Mouse (Mus musculus) urinary bladder, postnatal 25 days (tissue): ENCODE results near the gene Ercc2.

Experiments used
- DNase-seq: peaks from one replicate; pipeline ENCODE4 v3.0.0; 2022; ENCODE audit warnings: low spot score

The Ercc2 gene

DNA sequence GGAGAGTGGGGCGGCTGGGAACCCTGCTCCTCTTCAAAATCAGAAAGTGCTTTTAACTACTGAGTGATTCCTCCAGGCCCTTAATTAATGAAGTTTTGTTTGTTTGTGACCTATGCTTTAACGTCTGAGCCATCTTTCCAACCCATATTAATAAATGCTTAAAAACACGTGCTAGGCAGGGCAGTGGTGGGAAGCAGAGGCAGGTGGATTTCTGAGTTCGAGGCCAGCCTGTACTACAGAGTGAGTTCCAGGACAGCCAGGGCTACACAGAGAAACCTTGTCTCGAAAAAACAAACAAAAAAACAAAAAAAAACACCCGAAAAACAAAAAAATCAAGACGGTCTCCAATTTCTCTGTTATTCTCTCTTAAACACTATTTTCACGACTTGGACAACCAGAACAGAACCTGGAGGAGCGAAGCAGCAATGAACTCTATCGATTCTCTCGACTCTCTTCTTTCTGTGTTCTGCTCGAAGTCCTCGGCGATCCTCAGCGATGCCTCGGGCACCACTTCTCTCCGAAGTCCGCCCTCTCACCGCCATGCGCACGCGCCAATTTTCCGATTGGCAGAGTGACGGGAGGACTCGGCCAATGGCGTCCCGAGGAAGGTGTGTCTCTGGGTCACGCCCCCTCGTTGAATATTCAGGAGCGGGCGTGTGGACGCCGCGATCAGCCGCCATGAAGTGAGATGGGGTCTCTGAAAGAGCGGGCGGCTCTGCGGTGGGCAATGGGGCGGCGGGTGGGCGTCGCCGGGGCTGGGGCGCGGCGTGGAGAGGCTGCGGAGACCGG lies at the start of gene Ercc2:
Ercc2 (plus strand) TSS at position 634 of the 789 bp plus-strand sequence.
- DNase-seq: peak; percentile 98

DNA sequence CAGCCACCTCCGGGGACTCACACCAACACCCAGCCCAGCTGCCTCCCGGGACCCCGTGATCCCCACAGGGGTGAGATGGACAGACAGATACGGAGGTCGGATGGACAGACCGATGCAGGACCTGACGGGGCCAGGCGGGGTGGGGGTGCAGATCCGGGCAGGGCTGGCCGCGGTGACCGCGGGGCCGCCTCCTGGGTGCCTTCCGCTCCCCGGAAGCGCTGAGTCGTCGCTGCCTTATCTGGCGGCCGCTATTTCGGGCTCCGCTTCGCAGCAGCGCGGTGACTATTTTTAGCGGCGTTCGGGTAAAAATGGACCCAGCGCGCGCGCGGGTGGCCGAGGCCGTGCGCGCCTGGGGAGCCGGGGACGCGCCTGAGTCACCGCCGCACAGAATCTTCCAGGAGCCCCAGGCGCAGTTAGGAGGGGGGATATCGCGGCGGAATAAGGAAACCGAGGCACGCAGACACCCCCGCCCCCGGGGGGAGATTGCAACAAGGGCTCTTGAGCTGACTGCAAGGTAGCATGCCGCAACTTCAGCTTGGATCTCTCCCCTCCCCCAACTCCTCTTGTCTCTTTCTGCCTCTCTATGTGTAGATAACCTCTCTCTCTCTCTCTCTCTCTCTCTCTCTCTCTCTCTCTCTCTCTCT lies 49.0 kb upstream of the Ercc2 start:
- peak; percentile 59 for DNase-seq

DNA sequence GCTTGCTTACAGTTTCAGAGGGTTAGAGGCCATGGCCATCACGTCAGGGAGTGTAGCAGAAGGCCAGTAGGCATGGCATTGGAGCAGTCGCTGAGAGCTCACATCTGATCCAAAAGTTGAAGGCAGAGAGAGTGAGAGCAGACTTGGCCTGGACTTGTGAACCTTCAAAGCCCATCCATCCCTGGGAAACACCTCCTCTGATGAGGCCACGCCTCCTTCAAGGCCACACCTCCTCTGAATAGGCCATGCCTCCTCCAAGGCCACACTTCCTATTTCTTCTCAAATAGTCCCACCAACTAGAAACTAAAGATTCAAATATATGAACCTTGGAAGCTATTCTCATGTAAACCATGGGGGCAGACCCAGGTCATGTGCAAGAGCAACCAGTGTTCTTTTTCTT lies 46.2 kb upstream of the Ercc2 start:
- DNase-seq: no peak

DNA sequence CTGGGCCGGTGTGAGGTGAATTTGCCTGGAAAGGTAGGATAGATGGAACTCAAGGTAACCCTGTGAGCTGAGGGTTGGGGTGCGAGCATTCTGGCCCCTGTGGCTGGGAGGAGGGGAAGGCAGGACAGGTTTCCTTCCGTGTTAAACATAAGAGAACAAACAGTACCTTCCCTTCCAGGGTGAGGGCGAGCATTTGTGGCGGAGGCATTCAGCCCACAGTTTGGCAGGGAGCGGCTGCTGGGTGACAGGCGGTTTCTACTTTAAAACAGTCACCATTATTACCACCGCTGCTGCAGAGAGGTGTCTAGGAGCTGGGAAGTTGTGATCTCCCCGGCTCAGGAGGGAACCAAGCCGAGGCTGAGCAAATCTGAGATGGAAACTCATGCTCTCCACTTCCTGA lies 44.7 kb upstream of the Ercc2 start:
- no peak for DNase-seq

DNA sequence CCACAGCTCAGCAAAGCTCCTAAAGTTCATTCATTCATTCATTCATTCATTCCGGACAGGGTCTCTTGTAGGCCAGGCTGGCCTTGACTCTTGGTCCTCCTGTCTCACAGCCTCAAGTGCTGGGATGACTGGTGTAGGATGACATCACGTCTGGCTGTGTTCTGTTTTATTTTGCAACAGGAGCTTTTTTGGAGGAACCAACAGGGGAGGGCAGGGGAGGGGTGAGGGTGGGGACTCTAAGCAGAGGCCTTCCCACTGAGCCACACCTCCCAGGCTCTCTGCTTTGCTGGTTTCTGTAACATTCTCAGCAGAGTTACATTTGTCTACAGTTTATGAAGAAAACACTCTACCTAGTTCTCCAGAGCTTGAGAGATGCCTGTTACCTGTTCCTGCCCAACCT lies 43.8 kb upstream of the Ercc2 start:
- DNase-seq: no peak

DNA sequence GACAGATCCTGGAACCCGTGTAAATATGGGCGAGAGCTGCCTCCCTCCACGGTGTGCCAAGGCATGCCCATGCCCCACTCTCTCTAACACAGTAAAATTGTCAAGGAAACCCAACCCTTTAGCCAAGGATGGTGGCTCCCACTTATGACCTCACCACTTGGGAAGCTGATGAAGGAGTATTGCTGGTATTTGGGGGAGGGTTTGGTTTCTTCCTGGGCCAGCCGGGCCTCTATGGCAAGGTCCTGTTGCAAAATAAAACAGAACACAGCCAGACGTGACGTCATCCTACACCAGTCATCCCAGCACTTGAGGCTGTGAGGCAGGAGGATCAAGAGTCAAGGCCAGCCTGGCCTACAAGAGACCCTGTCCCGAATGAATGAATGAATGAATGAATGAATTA lies 43.2 kb upstream of the Ercc2 start:
- no peak for DNase-seq

DNA sequence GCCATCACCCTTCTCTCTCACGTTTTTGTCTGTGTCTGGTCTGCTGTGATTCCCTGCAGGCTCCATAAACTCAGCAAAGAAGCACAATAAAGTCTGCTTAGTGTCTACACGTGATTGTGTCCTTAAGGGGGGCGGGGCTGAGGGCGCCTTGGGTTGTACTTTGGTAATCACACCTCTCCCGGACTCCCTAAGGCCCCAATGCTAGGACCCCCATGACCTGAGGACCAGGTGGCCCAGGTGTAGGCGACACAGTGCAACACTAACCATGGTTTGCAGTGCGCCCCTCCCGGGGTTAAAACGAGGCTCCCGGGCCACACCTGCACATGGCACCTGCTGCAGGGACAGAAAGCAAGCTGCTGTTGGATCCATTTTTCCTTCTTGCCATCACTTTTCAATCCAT lies 40.6 kb upstream of the Ercc2 start:
- no peak for DNase-seq

DNA sequence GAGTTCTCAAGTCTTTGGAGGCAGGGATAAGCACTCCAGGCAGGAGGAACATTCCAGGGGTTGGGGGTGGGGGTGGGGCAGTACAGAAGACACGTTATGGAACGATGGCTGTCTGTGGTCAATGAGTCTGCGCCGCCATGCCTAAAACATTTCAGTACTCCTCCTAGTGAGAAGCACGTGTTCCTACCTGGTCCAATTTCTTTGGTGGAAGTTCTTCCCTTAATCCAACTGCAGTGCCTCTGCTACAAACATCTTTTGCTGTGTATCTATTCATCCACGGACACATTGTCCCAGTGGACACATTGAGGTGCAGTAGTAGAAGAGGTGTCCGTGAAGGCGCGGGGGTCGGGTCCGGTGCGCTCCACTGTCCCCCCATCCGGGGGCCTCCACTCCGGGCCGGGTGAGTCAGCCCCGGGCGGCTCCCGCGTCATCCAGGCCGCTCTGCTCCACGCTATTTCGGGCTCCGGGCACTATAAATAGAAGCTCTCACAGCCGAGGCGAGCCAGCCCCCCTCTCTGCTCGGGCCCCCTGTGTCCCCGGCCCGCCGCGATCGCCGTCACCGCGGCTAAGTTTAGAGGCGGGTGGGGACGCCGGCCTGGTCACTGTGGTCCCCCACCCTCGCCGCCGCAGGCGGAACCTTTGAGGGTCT lies 39.9 kb upstream of the Ercc2 start:
- DNase-seq: no peak

DNA sequence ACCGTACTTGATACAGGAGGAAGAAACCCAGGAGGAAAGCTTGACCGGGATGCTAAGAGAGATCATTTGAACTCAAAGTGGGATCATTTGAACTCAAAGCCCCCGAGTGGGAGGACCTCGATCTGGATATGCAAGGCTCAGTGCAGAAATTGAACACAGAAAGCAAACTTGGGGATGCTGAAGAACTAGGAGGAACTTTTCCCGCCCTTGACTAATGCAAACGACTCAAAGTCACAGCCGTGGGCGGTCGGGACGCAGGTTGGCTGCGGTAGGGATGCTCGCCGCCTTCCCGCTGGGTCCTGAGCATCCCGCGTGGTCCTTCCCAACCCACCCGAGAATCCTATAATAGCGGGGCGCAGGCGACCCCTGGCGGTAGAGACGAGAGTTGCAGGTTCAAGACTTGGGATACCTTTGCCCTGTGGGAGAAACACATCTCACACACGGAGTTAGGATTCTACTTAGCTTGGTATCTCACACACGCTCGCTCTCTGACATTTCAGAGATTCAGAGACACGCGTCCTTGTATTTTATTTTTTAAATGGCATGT lies 39.3 kb upstream of the Ercc2 start:
- DNase-seq: peak; percentile 85

DNA sequence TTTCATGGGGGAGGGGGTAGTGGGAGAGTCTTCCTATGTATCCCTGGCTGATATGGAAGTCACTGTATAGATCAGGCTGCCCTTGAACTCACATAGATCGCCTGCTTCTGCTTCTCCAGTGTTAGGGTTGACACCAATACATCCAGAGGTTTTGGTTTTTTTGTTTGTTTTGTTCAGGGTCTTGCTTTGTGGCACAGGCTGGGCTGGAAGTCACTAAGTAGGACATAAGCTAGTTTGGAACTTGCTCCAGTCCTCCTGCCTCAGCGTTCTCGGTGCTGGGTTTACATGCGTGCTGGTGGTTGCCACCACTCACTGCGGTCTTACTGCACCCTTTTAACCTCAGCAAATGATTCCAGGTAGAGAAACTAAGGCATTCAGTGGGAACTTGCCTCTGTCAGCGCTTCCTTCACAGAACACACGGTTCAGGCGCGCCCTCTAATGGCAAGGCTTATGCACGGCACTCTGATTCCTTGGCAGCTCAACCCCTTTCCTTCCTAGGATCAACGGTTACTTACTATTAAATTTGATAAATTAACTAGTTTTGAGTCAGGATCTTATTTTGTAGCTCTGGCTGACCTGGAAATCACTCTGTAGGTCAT lies 38.5 kb upstream of the Ercc2 start:
- DNase-seq: peak; percentile 69

DNA sequence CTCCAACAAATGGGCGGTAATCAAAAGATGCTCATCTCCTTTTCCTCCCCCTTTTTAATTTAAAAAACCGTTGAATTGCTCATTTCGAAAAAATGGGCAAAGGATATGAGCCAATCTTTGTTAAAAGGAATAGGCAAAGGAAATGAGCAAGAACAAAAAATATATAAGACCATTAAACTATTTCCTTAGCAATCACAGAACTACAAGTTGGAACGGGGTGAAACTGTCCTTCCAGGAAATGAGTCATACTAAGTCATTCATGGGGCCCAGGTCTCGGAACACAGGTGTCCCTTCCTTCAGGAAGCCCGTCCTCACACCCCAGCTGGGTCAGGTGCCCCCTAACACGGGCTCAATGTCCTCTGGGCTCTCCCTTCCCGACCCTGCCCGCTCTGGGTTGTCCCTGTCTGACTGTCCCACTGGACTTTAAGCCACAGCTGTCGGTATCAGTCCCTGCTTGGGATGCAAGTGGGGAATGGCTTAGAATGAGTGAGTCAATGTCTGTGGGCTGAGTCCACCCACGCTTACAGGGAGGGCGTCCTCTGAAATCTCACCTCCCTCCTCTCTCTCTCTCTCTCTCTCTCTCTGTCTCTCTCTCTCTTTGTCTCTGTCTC lies 37.5 kb upstream of the Ercc2 start, which contains the start of gene Ercc1:
Ercc1 (plus strand) TSS at position 542 of the 611 bp plus-strand sequence.
- no peak for DNase-seq

DNA sequence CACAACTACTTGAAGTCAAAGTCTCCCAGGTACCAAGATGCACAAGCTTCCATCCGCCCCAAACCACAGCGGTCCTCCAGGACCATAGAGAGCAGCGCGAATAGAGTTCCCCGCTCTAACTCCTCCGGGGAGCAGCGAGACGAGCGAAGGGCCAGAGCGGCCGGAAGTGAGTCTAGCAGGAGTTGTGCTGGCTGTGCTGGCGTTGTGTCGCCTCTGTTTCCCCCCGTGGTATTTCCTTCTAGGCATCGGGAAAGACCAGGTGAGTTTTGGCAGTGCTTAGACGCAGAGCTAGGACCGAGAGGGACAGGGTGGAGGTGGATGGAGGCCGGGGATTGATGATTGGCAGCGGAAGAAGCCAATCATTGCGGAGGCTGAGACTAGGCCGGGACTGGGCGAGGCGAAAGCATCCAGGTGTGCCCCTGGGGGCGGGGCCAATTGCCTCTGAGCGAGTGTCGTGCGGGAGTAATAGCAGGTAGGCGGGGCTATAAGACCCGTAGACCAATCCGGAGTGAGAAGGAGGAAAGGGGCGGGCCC lies 36.8 kb upstream of the Ercc2 start:
- peak; percentile 91 for DNase-seq

DNA sequence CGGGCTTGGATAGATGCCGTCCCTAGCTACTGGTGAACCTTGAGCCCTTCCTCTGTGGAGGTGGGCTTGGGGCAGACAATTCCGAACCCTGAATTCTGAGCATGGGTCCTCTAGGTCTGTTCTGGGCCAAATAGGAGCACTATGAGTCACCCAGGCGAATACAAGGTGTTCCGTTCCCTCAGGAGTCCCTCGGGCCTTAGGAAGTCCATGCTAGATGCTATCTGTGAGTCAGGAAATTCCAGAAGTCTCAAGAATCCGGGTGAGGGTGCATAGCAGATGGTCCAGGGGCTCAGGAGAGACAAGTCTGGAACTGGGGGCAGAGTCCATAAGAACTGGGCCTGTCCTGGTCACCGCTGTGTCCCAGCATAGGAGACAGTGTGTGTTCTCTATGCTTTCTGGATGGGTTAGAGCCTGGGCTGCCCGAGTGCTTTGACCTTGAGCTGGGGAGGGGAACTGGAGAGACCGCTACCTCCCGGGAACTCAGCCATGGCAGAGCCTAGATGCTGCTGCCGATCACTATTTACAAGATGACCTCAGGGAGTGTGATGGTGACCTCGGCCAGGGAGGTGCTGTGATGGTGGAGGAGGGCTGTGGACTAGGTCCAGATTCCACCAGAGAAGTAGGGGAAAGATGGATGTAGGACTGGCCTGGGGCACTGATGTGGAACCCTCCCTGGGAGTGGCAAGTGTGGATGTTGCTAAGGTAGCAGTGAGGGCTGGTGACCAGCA lies 32.5 kb upstream of the Ercc2 start:
- no peak for DNase-seq

DNA sequence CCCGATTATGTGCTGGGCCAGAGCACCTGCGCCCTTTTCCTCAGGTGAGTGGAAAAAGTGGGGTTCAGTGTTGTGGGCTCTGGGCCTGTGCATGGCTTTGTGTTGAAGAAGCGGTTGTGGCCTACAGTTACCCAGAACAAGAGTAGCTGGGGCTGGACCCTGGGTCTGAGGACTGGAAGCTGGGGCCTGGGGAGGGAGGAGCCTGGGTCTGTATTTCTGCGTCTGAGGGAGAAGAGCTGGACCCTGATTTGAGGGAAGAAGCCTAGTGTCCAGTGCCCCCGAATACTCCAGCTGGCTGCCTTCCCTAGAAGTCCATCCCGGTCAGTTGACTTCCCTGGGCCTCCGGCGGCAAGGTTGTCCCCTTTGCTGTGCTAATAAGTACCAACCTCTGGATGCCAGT lies 31.6 kb upstream of the Ercc2 start:
- DNase-seq: no peak

DNA sequence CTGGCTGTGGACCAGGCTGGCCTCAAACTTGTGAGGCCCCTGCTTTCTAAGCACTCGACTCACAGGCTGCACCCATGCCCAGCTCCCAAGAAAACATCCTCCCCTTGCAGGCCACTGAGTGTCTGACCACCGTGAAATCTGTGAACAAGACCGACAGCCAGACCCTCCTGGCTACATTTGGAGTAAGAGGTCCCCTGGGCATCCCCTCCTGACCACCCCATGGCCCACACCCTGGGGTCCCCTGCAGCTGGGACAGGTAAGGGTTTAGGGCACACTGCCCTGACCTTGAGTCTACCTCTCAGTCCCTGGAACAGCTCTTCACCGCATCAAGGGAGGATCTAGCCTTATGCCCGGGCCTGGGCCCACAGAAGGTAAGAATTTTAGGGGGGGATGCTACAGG lies 26.8 kb upstream of the Ercc2 start:
- no peak for DNase-seq

DNA sequence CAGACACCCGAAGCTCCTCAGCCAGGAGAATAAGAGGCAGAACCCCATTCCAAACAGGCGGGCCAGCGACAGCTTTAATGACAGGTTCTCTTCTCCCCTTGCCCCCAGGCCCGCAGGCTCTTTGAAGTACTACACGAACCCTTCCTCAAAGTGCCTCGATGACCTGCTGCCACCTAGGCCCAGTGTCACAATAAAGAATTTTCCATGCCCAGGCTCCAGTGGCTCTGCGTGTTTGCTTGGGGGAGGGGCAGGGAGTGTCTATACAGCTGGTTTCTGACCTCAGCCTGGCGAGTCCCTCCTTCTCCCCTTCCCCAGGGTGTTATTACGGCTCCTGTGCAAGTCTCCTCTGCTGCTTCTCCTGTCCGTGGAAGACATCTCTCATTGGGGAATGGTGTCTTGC lies 25.5 kb upstream of the Ercc2 start:
- DNase-seq: no peak

DNA sequence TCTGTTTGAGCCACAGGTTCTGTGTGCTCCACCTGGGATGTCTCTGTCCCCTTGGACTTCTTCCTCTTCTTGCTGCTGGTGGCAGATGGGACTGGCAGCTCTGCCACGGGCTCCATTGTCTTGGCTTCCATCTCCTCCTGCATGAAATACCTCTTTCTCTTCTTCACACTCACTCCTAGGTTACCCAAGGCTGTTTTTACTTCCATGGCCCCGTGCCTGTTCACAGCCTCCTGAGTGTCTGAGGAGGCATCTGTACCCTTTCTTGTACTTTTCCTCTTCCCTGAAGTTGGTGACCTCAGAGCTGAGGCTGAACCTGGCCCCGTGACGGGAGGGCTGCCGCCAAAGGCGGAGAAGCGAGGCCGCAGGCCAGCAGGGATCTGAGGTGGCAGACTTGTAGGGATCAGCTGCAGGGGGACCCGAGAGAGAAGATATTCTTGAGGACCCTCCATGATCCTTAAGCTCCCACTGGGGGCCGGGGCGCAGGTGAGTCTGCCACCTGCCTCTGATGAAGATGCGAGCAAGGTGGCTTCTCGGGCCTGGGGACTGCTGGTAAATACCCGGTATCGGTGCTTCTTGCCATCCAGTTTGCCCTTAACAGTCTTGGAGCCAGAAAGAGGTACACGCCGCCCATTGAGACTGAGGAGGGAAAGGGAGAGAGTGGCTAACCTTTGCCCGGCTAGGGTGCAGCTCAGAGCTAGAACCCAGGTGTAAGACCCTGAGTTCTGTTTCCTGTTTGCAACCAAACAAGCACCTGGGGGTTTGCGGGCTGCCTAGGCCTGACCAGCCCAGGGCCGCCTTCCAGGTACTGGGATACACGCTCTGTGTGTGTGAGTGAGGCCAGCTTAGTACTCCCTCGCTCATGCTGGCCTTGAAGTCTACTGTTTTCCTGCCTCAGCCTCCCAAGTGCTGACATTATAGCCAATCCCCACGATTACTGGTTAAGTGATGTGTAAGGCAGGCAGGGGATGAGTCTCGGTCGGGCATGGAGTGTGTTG lies 24.1 kb upstream of the Ercc2 start:
- no peak for DNase-seq

DNA sequence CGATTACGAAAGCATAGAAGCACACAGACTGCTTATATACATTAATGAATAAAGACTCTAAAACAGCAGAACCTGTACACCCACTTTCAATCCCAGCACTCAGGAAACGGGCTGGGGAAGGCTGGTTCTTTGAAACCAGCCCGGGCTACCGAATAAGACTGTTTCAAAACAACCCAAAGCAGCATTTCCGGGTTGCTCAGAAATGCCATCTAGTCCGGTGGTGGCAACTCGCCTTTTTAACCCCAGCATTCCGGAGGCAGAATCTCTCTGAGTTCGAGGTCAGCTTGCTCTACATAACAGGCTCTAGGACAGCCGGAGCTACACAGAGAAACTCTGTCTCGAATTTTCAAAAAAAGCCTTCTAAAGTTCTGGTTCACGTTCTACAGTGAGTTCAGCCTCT lies 23.2 kb upstream of the Ercc2 start:
- no peak for DNase-seq

DNA sequence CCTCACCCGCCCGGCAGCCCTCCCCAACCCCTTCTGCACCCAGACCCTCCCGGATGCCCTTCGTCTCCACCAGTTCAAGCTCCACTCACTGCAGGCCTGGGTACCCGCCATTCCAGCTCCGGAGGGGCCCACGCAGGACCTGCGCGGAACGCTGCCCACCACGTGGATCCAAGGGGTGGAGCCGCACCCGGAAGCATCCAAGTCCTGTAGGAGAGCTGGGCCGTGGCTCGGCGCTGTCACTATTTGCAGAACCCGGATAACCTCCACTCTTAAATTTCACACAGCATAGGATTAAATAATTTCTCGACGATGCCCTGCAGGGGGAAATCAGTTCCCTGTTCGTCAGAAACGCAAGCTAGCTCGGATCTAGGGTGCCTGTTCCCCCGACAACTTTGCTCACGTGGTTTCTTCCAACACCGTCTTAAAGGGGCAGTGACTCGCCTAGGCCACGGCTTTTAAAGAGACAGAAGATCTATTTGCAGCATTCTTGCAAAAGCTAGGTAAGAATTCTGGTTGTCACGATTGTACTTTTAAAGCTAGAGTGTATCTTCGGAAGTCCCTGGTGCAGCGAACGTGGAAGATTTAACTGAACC lies 22.4 kb upstream of the Ercc2 start, which contains the start of the genes Cd3eap and Ppp1r13l:
Cd3eap (minus strand) TSS at position 185 of the 593 bp plus-strand sequence.
Ppp1r13l (plus strand) TSS at position 451 of the 593 bp plus-strand sequence.
- DNase-seq: peak; percentile 78
